Mouse (Mus musculus) lung, adult 2 months (tissue): ENCODE measurements around the gene Tspoap1.

Source experiments
- CTCF ChIP-seq: fragments of 200-500 bp; IDR thresholded peaks from 2 replicates; pipeline ENCODE4 v1.5.1; 2011; ENCODE audit warnings: mild to moderate bottlenecking, low read length, control low read depth; ENCODE audit not compliant: insufficient read depth
- POLR2A ChIP-seq: fragments of 200-500 bp; IDR thresholded peaks from 2 replicates; pipeline ENCODE4 v1.6.1; 2011; ENCODE audit warnings: low read depth, mild to moderate bottlenecking, control low read depth, low read length, borderline replicate concordance; ENCODE audit errors: extremely low read depth

DNA sequence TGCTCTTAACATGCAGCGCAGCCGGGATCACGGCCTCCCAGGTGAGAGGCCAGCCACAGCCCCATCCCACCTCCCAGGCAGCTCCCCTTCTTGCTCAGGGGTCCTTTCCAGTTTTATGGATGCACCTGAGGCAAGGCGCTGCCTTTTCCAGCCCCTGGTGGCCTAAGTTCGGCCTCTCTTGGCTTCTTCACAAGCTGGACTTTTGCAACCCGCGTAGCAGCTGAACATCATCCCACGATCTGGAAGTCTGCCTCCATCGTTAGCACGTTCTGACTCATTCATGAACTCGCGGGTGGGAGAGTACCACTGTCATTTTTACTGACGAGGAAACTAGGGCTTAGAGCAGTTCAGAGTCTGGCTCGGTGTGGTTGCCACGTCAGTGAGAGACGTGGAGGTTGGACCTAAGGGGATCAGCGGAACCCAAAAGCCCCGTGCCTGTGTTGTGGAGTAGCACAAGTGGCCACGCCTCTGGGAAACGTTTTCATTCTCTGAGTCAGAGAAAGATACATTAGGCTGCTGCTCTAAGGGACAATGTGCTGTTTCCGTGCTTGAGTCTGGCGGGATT is 41.5 kb downstream of the Tspoap1 start:
- TF ChIP-seq CTCF (no peak), POLR2A (no peak)
